Comparison of ENCODE assay signal across 8 mouse cellular contexts in genomic region chr1:34438381-34439051, GRCm38 (mm10). TPM values are rescaled to one million over a fixed set of nuclear protein-coding genes. Genes with fewer than 3 reads are reported as not detected.
DNase-seq lines count a peak whose midpoint lies in the region; ATAC-seq and TF ChIP-seq lines count a peak whose summit lies in the region.

No protein-coding gene starts in this region.

- DNase-seq in cerebellum, adult 2 months: no peak
- no peak for DNase-seq in cerebellum, postnatal 14 days
- DNase-seq in thymus, adult 2 months: no peak
- no peak for DNase-seq in thymus, postnatal 10 days (ENCODE audit: low spot score in 2 of 2)
- no peak for DNase-seq in limb, embryonic 14.5 days (ENCODE audit: low spot score)
- DNase-seq in stomach, postnatal 0 days (ENCODE audit: low spot score): no peak
- no peak for DNase-seq in thymus, postnatal 0 days (ENCODE audit: low spot score)
- no peak for DNase-seq in natural killer cell, adult 2 months (ENCODE audit: low spot score in 2 of 2)

- no peak for TF ChIP-seq EP300 in stomach, postnatal 0 days (optimal IDR thresholded peaks at IDR 0.05)

- H3K27me3 ChIP-seq in cerebellum, adult 2 months (ENCODE audit: control insufficient read depth, insufficient read depth, low read length): no peaks in the 10 kb centered on the region
- no peaks in the 10 kb centered on the region for H3K27me3 ChIP-seq in thymus, adult 2 months (ENCODE audit: control insufficient read depth, insufficient read depth, low read length)
- H3K27me3 ChIP-seq in limb, embryonic 14.5 days (ENCODE audit: control insufficient read depth, insufficient read depth, low read length): no peaks in the 10 kb centered on the region
- no peaks in the 10 kb centered on the region for H3K27me3 ChIP-seq in stomach, postnatal 0 days (ENCODE audit: control insufficient read depth, insufficient read depth, low read length)

- H3K36me3 ChIP-seq in thymus, adult 2 months (ENCODE audit: control insufficient read depth, insufficient read depth, low read length): peaks cover 9% of the 10 kb centered on the region
- peaks cover 18% of the 10 kb centered on the region for H3K36me3 ChIP-seq in limb, embryonic 14.5 days (ENCODE audit: control insufficient read depth, insufficient read depth, low read length)
- H3K36me3 ChIP-seq in stomach, postnatal 0 days (ENCODE audit: control insufficient read depth, insufficient read depth, low read length): peaks cover 6% of the 10 kb centered on the region

- no peak for TF ChIP-seq POLR2A in cerebellum, adult 2 months (IDR thresholded peaks at IDR 0.05; ENCODE audit: borderline replicate concordance, insufficient read depth, low read length)
- no peak for TF ChIP-seq POLR2A in thymus, adult 2 months (IDR thresholded peaks at IDR 0.05; ENCODE audit: control insufficient read depth, extremely low read depth, insufficient read depth, low read length, poor library complexity)
- TF ChIP-seq POLR2A in limb, embryonic 14.5 days (IDR thresholded peaks at IDR 0.05; ENCODE audit: borderline replicate concordance, extremely low read depth, insufficient read depth, insufficient read length): no peak

- peaks cover 2% of the 10 kb centered on the region; the same call in 1 of the 2 replicates for H3K4me1 ChIP-seq in cerebellum, adult 2 months (ENCODE audit: control insufficient read depth, insufficient read depth, low read length)
- peaks cover 6% of the 10 kb centered on the region for H3K4me1 ChIP-seq in thymus, adult 2 months (replicated peaks; ENCODE audit: control insufficient read depth, insufficient read depth, low read length)
- peaks cover 17% of the 10 kb centered on the region for H3K4me1 ChIP-seq in limb, embryonic 14.5 days (ENCODE audit: control insufficient read depth, insufficient read depth, low read length)
- H3K4me1 ChIP-seq in stomach, postnatal 0 days (replicated peaks; ENCODE audit: control insufficient read depth, insufficient read depth): 0 out of 2 replicates have a peak, but pooled peaks cover 5% of the 10 kb centered on the region

- H3K4me3 ChIP-seq in cerebellum, adult 2 months (replicated peaks; ENCODE audit: insufficient read depth, low read depth, low read length): peak overlapping the region; percentile 95
- H3K4me3 ChIP-seq in thymus, adult 2 months (ENCODE audit: control insufficient read depth, insufficient read depth, low read length): peak overlapping the region; percentile 74
- H3K4me3 ChIP-seq in limb, embryonic 14.5 days (replicated peaks; ENCODE audit: low read length): peak overlapping the region; percentile 72
- peak overlapping the region; percentile 73 for H3K4me3 ChIP-seq in stomach, postnatal 0 days (ENCODE audit: low read depth, low read length)

- no peaks in the 10 kb centered on the region for H3K9me3 ChIP-seq in limb, embryonic 14.5 days (ENCODE audit: control insufficient read depth, low read length)
- no peaks in the 10 kb centered on the region for H3K9me3 ChIP-seq in stomach, postnatal 0 days (ENCODE audit: control insufficient read depth, low read length)

- H3K4me2 ChIP-seq in limb, embryonic 14.5 days (replicated peaks; ENCODE audit: low read depth, low read length, severe bottlenecking): peak overlapping the region; percentile 61
- H3K4me2 ChIP-seq in stomach, postnatal 0 days (replicated peaks; ENCODE audit: low read depth): peak overlapping the region; percentile 86

- 44% methylated on average over 15 of the region's 20 CpGs for WGBS in cerebellum, adult 2 months
- WGBS in thymus, adult 2 months: 55% methylated on average over 16 of the region's 20 CpGs
- 42% methylated on average over 15 of the region's 20 CpGs for WGBS in limb, embryonic 14.5 days
- WGBS in stomach, postnatal 0 days: 51% methylated on average over 14 of the region's 20 CpGs

- peak overlapping the region; percentile 52 for H3K9ac ChIP-seq in limb, embryonic 14.5 days (ENCODE audit: low read depth, low read length, severe bottlenecking)
- peak overlapping the region; percentile 69 for H3K9ac ChIP-seq in stomach, postnatal 0 days (ENCODE audit: low read length)

- no peak overlapping the region for H3K27ac ChIP-seq in cerebellum, adult 2 months (ENCODE audit: insufficient read depth, low read length)
- no peak overlapping the region for H3K27ac ChIP-seq in thymus, adult 2 months (ENCODE audit: control insufficient read depth, insufficient read depth, low read length)
- no peak overlapping the region for H3K27ac ChIP-seq in limb, embryonic 14.5 days (replicated peaks; ENCODE audit: low read depth, low read length)
- H3K27ac ChIP-seq in stomach, postnatal 0 days (replicated peaks): no peak overlapping the region

- no peak for ATAC-seq in limb, embryonic 14.5 days (ENCODE audit: low FRiP score, low read depth)
- ATAC-seq in stomach, postnatal 0 days (ENCODE audit: low FRiP score, low TSS enrichment): no peak

- TF ChIP-seq CTCF in cerebellum, adult 2 months (IDR thresholded peaks at IDR 0.05; ENCODE audit: borderline replicate concordance, insufficient read depth, low read depth, low read length): no peak
- TF ChIP-seq CTCF in thymus, adult 2 months (IDR thresholded peaks at IDR 0.05; ENCODE audit: borderline replicate concordance, control insufficient read depth, extremely low read depth, insufficient read depth, low read length, poor library complexity): no peak
- no peak for TF ChIP-seq CTCF in stomach, postnatal 0 days (IDR thresholded peaks at IDR 0.05; ENCODE audit: low read depth)

RNA-seq across cellular contexts. Expression of gene Ccdc115, which starts 1.0 kb away (rescaled TPM):
- 30.5 and 31.5 TPM in 2 replicates for polyA plus RNA-seq in cerebellum, adult 2 months (2012; rRNA removed)
- polyA plus RNA-seq in thymus, adult 2 months (2012; rRNA removed): 29.6 and 35.1 TPM in 2 replicates
- 49.0 and 51.2 TPM in 2 replicates for polyA plus RNA-seq in limb, embryonic 14.5 days (2012; rRNA removed)
- 51.6 and 53.4 TPM in 2 replicates for polyA plus RNA-seq in limb, embryonic 14.5 days (2014; fragmentation: Nextera tagmentation; extraction: Ambion mirVana)
- 37.1 and 39.3 TPM in 2 replicates for polyA plus RNA-seq in stomach, postnatal 0 days (2015; fragmentation: Nextera tagmentation; extraction: Ambion mirVana)
- polyA plus RNA-seq in thymus, postnatal 0 days (2015; fragmentation: Nextera tagmentation; extraction: Ambion mirVana): 52.3 and 54.7 TPM in 2 replicates

RNA-seq across cellular contexts. Expression of gene Imp4, which starts 1.1 kb away (rescaled TPM):
- polyA plus RNA-seq in cerebellum, adult 2 months (2012; rRNA removed): 31.8 and 32.1 TPM in 2 replicates
- polyA plus RNA-seq in thymus, adult 2 months (2012; rRNA removed): 74.7 and 76.7 TPM in 2 replicates
- polyA plus RNA-seq in limb, embryonic 14.5 days (2012; rRNA removed): 39.9 and 44.1 TPM in 2 replicates
- 79.9 and 84.7 TPM in 2 replicates for polyA plus RNA-seq in limb, embryonic 14.5 days (2014; fragmentation: Nextera tagmentation; extraction: Ambion mirVana)
- 52.3 and 52.9 TPM in 2 replicates for polyA plus RNA-seq in stomach, postnatal 0 days (2015; fragmentation: Nextera tagmentation; extraction: Ambion mirVana)
- polyA plus RNA-seq in thymus, postnatal 0 days (2015; fragmentation: Nextera tagmentation; extraction: Ambion mirVana): 98.7 and 108 TPM in 2 replicates

RNA-seq across cellular contexts. Expression of gene Ptpn18, which starts 21.0 kb away (rescaled TPM):
- polyA plus RNA-seq in cerebellum, adult 2 months (2012; rRNA removed): 4.7 and 5.4 TPM in 2 replicates
- 705 and 801 TPM in 2 replicates for polyA plus RNA-seq in thymus, adult 2 months (2012; rRNA removed)
- polyA plus RNA-seq in limb, embryonic 14.5 days (2012; rRNA removed): 28.6 and 35.4 TPM in 2 replicates
- 20.6 and 21.7 TPM in 2 replicates for polyA plus RNA-seq in limb, embryonic 14.5 days (2014; fragmentation: Nextera tagmentation; extraction: Ambion mirVana)
- 26.9 and 29.4 TPM in 2 replicates for polyA plus RNA-seq in stomach, postnatal 0 days (2015; fragmentation: Nextera tagmentation; extraction: Ambion mirVana)
- polyA plus RNA-seq in thymus, postnatal 0 days (2015; fragmentation: Nextera tagmentation; extraction: Ambion mirVana): 238 and 248 TPM in 2 replicates

RNA-seq across cellular contexts. Expression of gene Prss39, which starts 59.7 kb away (rescaled TPM):
- not detected in 2 replicates for polyA plus RNA-seq in cerebellum, adult 2 months (2012; rRNA removed)
- polyA plus RNA-seq in thymus, adult 2 months (2012; rRNA removed): 0.10 and 0.35 TPM in 2 replicates
- polyA plus RNA-seq in limb, embryonic 14.5 days (2012; rRNA removed): not detected in 2 replicates
- not detected in 2 replicates for polyA plus RNA-seq in limb, embryonic 14.5 days (2014; fragmentation: Nextera tagmentation; extraction: Ambion mirVana)
- not detected in 2 replicates for polyA plus RNA-seq in stomach, postnatal 0 days (2015; fragmentation: Nextera tagmentation; extraction: Ambion mirVana)
- not detected in 2 replicates for polyA plus RNA-seq in thymus, postnatal 0 days (2015; fragmentation: Nextera tagmentation; extraction: Ambion mirVana)
